Mouse (Mus musculus) heart, postnatal 25 days (tissue): Measurements from ENCODE around the gene Slc15a3. TPM values are rescaled to one million over a fixed set of nuclear protein-coding genes. Genes with fewer than 3 reads are reported as not detected.

ENCODE experiments used
- DNase-seq: peaks from one replicate; pipeline ENCODE4 v3.0.0; 2022; ENCODE audit warnings: low spot score
- intact Hi-C: fragments of 180-260 bp; cut with DNase I; formaldehyde crosslinking; loops from one replicate; pipeline ENCODE4 v1.15.1; 2025
- total RNA-seq, 2 experiments: library from RNA; stranded (reverse); gene quantifications; 2 replicates each; pipeline ENCODE4 v1.2.3; 2021

Gene Slc15a3
- 1 to 10 TPM; 2.1 to 2.2 TPM for total RNA-seq

DNA sequence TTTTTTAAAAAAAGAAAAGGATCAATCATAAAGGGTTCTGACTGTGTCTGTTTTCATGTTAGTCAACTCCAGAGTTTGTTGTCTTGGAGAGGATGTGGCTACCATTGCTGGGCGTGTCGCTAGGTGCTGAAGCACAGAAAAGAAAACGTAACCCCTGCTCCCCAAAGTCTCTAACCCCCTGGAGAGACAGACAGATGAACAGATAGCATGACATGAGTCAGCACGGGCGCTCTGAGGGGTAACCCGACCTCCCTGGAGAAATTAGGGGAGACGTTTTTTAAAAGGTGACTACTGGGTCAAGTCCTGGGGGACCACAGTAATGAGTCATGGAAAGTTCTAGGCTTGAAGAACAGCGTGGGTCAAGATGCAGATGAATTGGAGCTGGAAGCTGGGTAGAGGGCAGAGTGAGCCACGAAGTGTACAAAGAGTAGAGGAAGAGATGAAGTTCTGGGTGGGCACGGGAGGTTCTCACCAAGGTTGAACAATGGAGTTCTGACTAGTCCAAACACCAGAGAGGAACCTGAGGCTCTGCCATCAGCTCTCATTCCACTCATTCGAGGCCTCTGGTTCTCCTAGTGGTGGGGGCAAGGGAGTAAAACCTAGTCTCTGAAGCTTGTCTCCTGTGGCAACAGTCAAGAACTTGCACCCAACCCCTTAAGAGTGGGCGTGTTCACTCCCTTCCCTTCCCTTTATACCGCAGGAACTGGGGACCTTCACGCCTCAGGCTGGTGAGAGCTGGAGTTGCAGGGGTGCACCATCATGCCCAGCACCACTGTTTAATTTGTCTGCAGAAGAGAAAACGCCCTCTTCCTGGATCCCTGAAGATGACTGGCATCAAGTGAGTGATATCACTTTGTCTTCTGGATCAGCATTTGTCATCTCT, at the start of gene Slc15a3:
Gene Slc15a3, plus strand, starts transcription at position 718 of the 883 bp plus-strand sequence.
- intact Hi-C loops: loop anchor here (5.0 kb wide), 1 partner anchor 123 kb away; no protein-coding TSS in a partner anchor
- DNase-seq: no peak

DNA sequence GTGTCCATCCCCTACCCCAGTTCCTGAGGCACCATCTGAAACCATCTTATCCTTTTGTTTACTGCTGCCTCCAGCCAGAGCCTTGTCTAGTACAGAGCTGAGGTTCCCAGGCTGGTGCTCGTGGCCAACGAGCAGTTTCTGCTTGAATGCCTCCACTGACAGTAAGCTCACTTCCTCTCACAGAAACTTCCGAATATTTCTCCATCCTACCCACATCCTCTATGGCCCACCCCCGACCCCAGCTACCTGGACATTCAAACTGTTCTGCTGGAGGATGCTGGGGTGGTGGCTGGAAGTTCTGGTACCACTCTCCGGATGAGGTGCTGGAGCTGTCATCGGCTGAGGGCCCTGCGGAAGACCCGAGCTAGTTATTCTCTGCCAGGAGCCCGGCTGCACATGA, 49.2 kb upstream of the Slc15a3 start:
- intact Hi-C loops: no loop called here
- no peak for DNase-seq

DNA sequence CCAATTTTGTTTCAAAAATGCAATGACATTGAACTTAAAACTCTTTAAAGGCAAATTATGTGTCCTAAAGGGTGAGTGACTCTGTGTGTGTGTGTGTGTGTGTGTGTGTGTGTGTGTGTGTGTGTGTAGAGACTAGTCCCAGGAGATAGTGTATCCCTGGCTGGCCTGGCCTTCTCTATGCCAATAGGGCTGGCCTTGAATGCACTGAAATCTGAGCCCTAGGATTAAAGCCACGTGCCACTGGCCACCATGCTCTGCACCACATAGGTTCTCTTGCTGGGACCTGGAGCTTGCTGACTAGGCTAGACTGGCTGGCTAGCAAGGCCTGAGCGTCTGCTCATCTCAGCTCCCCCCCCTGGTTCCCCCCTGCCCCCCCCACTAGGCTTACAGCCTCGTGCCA, 46.5 kb upstream of the Slc15a3 start:
- DNase-seq: no peak

DNA sequence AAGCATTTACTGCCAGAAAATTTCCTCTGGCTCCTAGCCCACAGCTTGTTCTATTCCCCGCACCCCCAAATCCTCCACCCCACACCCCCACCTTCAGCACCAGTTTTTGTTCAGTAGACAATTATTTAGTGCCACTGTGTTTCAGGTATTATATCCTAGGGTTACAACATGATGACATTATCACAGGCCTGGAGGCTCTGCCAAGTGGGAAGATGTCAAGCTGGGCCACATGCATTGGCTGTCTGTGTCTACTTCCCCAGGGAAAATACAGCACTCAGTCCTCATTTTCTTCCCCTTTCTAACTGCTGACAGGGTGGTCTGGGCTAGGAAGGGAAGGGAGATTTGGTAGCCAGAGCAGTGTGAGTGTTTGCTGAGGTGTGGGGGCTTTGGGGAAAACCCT, 44.6 kb upstream of the Slc15a3 start:
- no peak for DNase-seq
- intact Hi-C loops: no loop called here

More for the DNA sequence above, 46.5 kb upstream of the Slc15a3 start:
- intact Hi-C loops: no loop called here

DNA sequence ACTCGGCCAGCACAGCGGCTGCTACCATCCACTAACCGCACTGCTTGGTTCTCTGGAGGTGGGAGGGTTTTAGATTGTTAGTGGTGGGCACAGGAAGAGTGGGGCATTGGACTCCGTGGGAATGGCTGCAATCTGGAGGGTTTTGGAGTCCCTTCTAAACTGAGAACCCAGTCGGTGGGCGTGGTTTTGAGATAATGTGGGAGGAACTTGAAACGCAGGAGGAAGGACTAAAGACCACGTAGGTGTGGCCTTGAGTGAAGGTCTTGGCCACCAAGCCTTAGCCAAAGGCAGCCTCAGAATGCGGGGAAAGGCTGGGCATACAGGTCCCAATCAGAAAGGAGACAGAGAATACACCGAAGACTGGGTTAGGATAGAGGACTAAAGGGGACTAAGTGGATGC, 41.0 kb upstream of the Slc15a3 start:
- intact Hi-C loops: no loop called here
- DNase-seq: no peak

DNA sequence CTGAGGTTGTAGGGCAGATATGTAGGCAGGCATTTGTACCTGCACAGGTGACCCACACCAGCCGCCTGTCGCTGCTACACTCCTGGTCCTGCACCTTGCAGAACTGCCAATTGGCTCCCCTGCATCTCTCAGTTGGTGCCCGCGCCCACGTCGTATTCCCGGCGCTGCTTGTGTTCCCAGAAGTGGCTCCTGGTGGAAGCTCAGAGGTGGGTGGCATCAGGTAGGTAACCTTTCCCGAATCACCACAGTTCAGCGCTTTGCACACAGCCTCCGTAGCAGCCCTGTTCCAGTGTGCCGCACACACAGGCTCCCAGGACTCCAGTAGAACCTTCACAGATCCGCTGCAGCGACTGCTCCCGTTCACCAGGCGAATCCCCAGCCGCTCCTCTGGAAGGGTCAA, 40.4 kb upstream of the Slc15a3 start:
- intact Hi-C loops: no loop called here

DNA sequence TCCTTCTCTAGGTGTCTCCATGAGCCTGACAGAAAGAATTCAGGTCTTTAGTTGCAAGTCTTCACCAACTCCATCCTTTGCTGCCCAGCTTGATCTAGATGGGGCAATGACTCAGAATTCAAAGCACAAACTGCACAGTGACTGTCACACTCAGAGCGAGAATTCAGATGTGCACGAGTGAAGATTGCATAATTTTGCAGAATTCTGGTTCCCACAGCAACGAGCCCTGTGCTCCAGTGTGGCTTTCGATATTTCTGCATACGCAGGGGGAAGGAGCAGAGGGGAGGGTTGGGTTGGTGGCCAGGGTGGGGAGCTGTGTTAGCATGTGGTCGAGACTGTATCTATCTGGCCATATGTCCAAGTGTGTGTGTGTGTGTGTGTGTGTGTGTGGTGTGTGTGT, 38.5 kb upstream of the Slc15a3 start:
- intact Hi-C loops: no loop called here
- no peak for DNase-seq

More for the DNA sequence above, 40.4 kb upstream of the Slc15a3 start:
- DNase-seq: no peak

DNA sequence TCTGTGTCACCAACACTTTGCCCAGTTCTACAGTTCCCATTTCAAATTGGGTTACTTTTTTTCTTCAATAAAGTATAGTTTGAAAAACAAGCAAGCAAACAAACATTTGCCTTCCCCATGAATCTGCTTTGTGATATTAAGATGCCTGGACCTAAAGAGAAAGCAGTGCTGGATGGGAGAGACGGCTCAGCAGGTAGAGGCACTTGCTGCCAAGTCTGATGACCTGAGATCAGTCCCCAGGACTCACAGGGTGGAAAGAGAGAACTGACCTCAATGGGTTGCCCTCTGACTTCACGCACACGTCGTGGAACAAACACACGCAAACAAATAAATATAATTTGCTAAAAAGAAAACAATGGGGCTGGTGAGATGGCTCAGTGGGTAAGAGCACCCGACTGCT, 37.6 kb upstream of the Slc15a3 start:
- DNase-seq: no peak
- intact Hi-C loops: no loop called here

DNA sequence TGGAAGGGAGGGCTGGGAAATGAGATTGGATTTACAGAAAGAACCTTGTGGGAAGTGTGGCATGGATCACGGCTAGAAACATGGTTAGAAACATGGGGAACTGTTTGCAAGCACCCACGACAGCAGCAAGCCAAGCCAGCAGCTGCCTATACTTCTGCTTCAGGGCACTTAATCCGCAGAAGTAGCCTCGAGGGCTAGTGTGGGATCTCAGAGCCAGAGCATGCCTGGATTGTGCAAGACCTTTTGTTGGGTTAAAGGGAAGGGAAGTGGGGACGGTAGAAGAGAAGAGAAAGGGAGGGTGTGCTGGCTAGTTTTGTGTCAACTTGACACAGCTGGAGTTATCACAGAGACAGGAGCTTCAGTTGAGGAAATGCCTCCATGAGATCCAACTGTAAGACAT, 35.8 kb upstream of the Slc15a3 start:
- DNase-seq: no peak
- intact Hi-C loops: no loop called here

DNA sequence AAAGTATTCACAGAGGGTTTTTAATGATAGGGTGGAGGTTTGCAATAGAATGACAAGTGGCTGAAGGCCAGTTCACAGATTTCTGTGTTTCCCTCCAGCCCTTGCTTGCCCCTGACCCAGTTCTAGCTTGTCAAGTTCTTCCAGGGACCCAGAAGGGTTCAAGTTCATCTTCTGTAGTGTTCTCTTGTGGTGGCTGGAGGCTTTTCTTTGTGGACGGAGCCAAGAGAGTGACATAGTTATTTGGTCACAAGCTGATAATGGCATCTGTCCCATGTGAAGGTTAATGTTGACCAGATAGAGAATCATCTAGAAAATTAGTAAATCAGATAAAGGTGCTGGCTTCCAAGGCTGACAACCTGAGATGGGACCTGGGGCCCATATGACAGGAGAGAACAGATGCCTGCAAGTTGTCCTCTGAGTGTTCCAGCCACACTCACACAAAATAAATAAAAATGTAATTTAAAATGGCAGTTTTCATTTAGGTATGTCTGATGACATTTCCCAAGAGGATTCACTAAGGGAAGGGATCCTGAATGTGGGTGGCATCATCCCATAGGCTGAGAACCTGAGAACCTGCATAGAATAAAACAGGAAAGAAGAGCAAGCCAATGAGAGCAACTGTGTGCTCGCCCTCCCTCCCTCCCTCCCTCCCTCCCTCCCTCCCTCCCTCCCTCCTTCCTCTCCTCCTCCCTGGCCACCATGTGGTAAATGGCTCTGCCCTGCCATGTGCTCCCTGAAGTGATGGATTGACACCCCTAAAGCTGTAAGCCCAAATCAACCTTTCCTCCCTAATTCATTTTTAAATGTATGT, 34.5 kb upstream of the Slc15a3 start:
- intact Hi-C loops: no loop called here
- DNase-seq: no peak

DNA sequence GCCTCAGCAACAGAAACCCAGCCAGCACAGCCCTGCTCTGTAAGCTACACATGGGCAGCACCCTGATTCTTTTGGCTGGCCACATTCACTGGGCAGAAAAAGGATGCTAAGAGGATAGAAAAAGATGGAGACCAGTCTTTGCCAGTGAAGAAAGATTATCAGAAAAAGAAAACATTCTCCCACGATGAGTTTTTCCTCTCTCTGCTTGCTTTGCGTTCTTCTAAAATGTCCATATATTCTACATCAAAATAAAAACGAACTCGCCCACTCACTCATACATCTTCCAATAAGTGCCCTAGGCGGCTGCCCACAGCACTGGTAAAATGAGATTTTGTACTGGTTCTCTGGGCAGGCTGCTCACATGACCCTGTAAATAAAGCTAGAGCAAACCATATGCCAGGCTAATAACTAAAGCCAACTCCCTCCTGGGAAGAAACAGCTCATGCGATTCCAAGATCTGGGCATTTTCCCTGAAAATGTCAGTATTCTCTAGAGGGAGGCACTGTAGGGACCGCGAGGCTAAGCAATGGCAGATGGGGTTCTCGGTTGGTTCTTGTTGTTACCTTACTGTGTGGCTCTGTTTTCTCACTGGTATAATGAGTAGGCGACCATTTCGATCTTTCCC, 33.8 kb upstream of the Slc15a3 start:
- intact Hi-C loops: no loop called here
- DNase-seq: no peak

DNA sequence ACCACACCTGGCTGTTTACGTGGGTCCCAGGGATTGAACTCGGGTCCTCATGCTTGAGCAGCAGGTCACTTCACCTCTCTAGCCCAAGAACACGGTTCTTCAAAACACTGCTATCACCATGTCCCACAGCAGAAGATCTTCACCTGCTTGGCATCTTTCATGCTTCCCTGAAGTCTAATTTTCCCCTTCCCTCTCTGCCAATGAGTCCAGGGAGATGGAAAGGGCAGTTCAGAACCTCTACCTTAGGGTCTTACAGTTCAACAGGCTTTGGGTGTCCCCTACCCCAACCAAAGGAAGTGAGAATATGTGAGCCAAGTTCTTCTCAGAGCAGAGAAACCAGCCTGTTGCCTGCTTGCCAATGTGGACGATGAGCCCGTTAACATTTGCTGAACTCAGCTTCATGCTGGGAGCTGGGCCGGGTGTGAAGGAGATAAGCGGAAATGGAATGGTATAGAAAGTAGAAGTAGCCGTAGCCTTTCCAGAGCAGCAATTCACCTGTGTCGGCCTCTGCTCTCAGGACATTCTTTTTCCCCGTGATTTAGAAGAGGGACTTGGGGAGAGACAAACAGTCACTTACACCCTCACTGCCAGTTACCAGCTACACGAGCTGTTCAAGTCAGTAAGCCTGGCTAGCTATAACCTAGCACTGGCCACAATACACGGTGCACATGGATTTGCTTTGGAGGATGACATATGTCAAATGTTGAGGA, 30.8 kb upstream of the Slc15a3 start:
- intact Hi-C loops: no loop called here
- DNase-seq: no peak

DNA sequence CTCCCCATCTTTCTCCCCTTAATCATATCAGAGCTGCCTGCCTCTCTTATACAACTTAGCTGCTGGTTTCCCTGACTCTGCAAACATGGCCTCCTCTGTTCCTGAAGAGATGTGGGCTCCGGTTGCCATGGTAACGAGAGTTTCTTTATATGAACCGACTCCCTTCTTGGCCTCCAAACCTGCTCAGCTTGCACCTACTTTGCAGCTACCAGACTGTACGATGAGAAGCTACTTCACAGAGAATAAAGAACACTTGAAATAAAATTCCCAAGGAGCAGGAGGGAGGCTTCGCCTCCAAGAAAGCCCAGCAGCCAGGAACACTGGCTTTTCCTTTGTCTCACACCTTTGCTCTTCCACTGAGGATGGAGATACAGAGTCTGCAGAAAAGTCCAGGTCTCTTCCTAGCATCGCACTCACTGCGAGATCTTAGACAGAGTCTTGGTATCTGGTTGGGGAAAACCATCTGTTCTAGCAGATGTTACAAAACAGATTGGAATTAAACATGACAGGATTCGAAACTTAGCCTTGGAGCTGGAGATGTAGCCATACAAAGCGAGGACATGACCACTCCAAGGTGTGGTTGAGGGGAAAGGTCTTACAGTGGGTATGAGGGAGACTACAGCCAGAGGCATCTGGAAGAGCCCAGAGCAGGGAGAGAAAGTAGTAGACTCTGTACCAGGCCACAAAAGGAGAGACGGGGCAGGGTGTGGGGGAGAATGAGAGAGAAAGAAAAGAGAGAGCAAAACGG, 29.9 kb upstream of the Slc15a3 start:
- no peak for DNase-seq
- intact Hi-C loops: no loop called here

DNA sequence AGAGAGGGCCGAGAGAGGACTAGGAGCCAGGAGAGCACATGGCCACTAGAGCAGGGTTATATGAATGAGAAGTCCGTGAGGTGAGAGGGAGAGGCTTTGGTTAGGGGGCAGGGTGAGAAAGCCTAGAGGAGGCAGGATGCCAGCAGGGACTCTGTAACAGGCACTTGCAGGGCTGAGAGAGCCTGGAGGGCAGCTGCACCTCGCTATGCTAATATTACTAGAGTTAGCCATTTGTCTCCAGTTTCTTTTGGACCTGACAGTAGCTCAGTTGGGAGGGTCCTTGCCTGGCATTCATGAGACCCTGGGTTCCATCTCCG, 29.4 kb upstream of the Slc15a3 start:
- intact Hi-C loops: no loop called here

DNA sequence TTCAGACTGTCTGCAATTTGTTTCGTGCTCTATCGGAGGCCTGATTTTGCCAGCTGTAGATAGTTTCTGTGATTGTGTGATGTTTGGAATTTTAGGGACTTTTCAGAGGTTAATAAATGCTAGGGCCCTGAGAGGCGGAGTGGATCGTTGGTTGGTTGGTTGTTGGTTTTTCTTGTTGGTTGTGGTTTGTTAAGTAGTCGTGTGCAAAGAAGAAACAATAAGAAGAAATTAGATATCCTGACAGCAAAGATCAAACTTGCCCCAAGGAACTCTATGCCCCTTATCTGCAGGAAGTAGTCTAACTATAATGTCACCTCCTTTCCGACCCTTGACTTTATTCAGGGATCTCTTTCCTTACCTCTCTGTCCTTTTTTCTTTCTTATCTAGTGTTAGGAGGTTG, 28.1 kb upstream of the Slc15a3 start:
- intact Hi-C loops: no loop called here
- DNase-seq: no peak

More for the DNA sequence above, 29.4 kb upstream of the Slc15a3 start:
- no peak for DNase-seq

DNA sequence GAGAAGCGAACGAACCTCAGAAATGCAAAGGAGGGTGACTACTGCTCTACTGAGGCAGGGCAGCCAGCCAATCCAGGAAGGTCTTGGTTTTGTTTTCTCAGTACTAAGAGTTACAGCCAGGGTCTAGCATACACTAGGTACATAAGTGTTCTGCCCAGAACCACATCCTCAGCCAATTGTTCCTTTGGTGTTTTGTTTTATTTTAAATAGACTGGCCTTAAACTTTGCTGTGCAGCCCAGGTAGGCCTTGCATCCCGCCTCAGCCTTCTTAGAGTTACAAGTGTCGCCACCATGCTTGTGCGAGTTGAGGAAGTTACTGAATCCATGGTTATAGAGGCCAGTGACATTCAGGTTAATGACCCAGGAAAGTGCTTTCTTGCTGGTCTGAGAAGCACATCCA, 26.5 kb upstream of the Slc15a3 start:
- no peak for DNase-seq
- intact Hi-C loops: no loop called here

DNA sequence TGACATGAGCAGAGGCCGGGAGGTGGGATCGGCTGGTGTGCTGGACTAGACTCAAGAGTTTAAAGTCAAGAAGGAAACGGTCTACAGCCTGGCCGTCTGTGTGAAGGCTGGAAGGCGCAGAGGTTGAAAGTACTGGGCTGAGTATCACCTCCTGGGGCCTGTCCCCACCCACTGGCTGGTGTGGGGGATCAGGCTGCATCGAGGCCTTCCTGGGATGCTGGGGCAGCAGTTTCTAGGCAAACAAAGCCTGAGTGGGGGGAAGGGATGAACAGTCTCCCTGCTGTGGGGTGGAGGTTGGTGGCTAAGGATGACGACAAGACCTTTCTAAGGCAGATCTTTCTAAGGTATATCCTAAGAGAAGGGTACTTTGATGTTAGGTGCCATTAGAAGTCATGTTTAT, 25.6 kb upstream of the Slc15a3 start:
- DNase-seq: no peak
- intact Hi-C loops: no loop called here

DNA sequence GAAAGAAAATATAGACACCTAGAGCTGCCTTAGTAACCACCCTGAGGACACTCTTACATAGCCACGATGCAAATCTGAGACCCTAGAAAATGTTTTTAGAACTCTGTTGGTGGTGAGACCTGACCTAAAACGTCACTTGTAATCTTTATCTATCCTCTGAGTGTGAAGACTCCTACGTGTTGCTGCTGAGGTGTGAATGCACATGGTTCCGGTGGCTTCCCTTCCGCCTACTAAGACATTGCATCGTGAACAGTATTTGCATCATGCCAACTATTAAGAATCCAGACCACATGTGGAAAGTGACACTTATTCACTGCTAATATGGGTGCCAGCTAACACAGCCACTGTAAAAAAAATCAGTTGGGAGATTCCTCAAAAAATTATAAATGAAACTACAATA, 23.7 kb upstream of the Slc15a3 start:
- DNase-seq: no peak
- intact Hi-C loops: no loop called here

DNA sequence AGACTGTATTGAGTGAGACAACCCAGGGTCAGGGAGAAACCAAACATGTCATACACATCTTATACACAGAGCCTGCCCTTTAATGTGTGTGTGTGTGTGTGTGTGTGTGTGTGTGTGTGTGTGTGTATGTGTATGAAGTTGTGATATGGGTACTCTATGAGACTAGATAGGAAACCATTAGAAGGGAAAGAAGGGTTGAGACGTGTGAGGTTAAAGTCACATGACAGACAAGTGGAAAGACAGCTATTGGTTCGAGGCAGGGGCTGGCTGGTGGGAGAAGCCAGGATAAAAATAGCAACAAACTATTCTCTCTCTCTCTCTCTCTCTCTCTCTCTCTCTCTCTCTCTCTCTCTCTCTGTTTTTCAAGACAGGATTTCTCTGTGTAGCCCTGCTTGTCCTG, 23.1 kb upstream of the Slc15a3 start:
- intact Hi-C loops: no loop called here
- no peak for DNase-seq
